Mouse (Mus musculus) liver, embryonic 14.5 days (tissue): ENCODE results near the gene Larp1b.

Experiments
- CTCF ChIP-seq: IDR thresholded peaks from 2 replicates; pipeline ENCODE4 v1.5.1; 2016; ENCODE audit warnings: antibody characterized with exemption, low read depth, control low read depth
- EP300 ChIP-seq: IDR thresholded peaks from 2 replicates; pipeline ENCODE4 v1.6.1; 2016; ENCODE audit warnings: antibody characterized with exemption, low read depth

DNA sequence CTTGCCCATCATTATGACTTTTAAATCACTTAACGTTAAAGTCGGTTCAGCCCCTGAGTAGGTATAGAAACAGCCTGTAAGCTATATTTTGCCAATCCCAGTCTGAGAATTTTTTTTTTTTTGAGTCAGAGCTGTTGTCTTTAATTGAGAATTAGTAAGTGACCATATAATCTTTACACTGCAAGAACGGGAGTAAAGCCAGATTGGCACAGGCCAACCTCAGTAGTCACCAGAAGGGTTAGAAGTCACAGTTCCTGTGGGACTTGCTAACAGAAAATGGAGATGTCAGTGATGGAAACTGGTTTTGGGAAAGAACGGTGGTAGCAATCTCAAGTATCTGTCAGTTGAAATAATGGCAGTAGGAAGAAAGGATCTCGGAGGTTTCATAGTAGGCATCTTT is 134.8 kb downstream of the Larp1b start:
- TF ChIP-seq CTCF, result no peak
- TF ChIP-seq EP300, result no peak
